Mouse (Mus musculus) erythroblast, embryonic 14.5 days (primary cell): ENCODE measurements around the gene Slc12a9.

ENCODE experiments used
- GATA1 ChIP-seq: IDR thresholded peaks from 2 replicates; pipeline ENCODE4 v1.6.1; 2012; ENCODE audit warnings: low read length, inconsistent platforms, mixed read lengths
- TAL1 ChIP-seq: IDR thresholded peaks from 3 replicates; pipeline ENCODE4 v1.6.1; 2012; ENCODE audit warnings: low read length, inconsistent platforms, mixed read lengths

DNA sequence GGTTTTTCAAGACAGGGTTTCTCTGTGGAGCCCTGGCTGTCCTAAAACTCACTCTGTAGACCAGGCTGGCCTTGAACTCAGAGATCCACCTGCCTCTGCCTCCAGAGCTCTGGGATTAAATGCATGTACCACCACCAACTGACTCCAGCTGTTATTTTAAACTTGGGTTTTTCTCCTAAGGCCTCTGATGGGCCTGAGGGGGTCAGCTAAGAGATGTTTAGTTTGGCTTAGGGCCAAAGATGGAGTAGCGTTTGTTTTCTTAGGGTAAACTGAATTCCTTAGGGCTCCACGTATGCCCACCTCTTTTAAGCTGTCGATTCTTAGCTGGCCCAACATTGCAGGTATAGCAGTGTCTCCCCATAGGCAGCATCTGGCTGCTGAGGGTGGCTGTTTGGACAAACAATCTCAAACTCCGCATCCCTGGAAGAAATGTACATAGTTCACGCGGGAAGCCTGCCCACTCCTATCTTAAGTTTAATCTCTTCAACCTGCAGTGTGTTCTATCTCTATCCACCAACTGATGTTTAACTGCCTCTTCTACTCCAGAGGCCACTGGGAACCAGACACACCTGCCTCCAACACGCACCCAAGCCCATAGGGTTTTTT, 9.1 kb upstream of the Slc12a9 start:
- no peak for TF ChIP-seq GATA1
- TF ChIP-seq TAL1 = no peak
